Mouse (Mus musculus) macrophage (primary cell): ENCODE data around the gene Lrr1. TPM values are rescaled to one million over a fixed set of nuclear protein-coding genes. Genes with fewer than 3 reads are reported as not detected.

Experiments
- H3K27ac ChIP-seq: fragments of 350-480 bp; formaldehyde crosslinking; 2 replicates; pipeline ENCODE4 v1.9.0; 2021
- H3K36me3 ChIP-seq: fragments of 350-480 bp; formaldehyde crosslinking; 2 replicates; pipeline ENCODE4 v1.9.0; 2021; ENCODE audit errors: inconsistent target
- H3K4me3 ChIP-seq: fragments of 350-480 bp; formaldehyde crosslinking; 2 replicates; pipeline ENCODE4 v1.9.0; 2021; ENCODE audit errors: inconsistent target
- H3K79me2 ChIP-seq: fragments of 350-480 bp; formaldehyde crosslinking; 2 replicates; pipeline ENCODE4 v1.9.0; 2021; ENCODE audit errors: inconsistent target
- WGBS: methylation state at CpG from one replicate; pipeline ENCODE4 v1.1.7; 2026; ENCODE audit warnings: inconsistent platforms; ENCODE audit not compliant: missing documents; 5-methylcytosine and 5-hydroxymethylcytosine counted together
- polyA plus RNA-seq: library from polyadenylated mRNA; stranded (reverse); fragments of 250-400 nt; gene quantifications from 3 replicates; pipeline ENCODE4 v1.2.4, GENCODE M21; 2018; ENCODE audit warnings: inconsistent platforms

Gene Lrr1
- polyA plus RNA-seq, 1 experiment from 2014 or later = 0.95 TPM

- Histone ChIP-seq H3K36me3 (no peaks in the 10 kb centered on the region), H3K27ac (no peak overlapping the region), H3K4me3 (no peak overlapping the region), H3K79me2 (peaks cover 20% of the 10 kb centered on the region)
- WGBS = 80% methylated on average over 5 of the region's 12 CpGs
Measured at GRCm38 (mm10) chr12:69179371-69179770, 10.8 kb downstream of the Lrr1 start.

- Histone ChIP-seq H3K27ac (no peak overlapping the region), H3K36me3 (no peaks in the 10 kb centered on the region), H3K79me2 (peaks cover 42% of the 10 kb centered on the region), H3K4me3 (no peak overlapping the region)
- 90% methylated on average over 4 of the region's 4 CpGs for WGBS
Measured at GRCm38 (mm10) chr12:69181800-69182199, 13.2 kb downstream of the Lrr1 start.

GRCm38 (mm10) chr12:69183583-69184308 lies 15.1 kb downstream of the Lrr1 start, which contains the start of the genes Rpl36al and Mgat2:
Gene Rpl36al, minus strand, starts transcription at chr12:69184083.
Gene Mgat2, plus strand, starts transcription at chr12:69184157.
- Histone ChIP-seq H3K27ac (peak within 1 kb of the TSS; percentile 75), H3K36me3 (0 out of 2 replicates have a peak, but pooled peaks cover 6% of the 10 kb centered on the region), H3K4me3 (peak within 1 kb of the TSS; percentile 84), H3K79me2 (peaks cover 61% of the 10 kb centered on the region)
- WGBS = under 1% methylated on average over 78 of the region's 84 CpGs

GRCm38 (mm10) chr12:69184342-69185295 lies 16.0 kb downstream of the Lrr1 start:
- Histone ChIP-seq H3K27ac (peak overlapping the region; percentile 48), H3K36me3 (0 out of 2 replicates have a peak, but pooled peaks cover 8% of the 10 kb centered on the region)
- under 1% methylated on average over 85 of the region's 86 CpGs for WGBS

GRCm38 (mm10) chr12:69185371-69185770 lies 16.8 kb downstream of the Lrr1 start:
- Histone ChIP-seq H3K36me3 (0 out of 2 replicates have a peak, but pooled peaks cover 10% of the 10 kb centered on the region), H3K79me2 (peaks cover 68% of the 10 kb centered on the region), H3K27ac (peak overlapping the region; percentile 48), H3K4me3 (peak overlapping the region; percentile 67)
- WGBS = 67% methylated on average over 7 of the region's 7 CpGs

More at GRCm38 (mm10) chr12:69184342-69185295, 16.0 kb downstream of the Lrr1 start:
- Histone ChIP-seq H3K4me3 (peak overlapping the region; percentile 67), H3K79me2 (peaks cover 68% of the 10 kb centered on the region)

GRCm38 (mm10) chr12:69186811-69187471 lies 18.3 kb downstream of the Lrr1 start:
- Histone ChIP-seq H3K27ac (no peak overlapping the region), H3K4me3 (no peak overlapping the region), H3K36me3 (0 out of 2 replicates have a peak, but pooled peaks cover 10% of the 10 kb centered on the region), H3K79me2 (peaks cover 64% of the 10 kb centered on the region)
- 78% methylated on average over 5 of the region's 5 CpGs for WGBS

GRCm38 (mm10) chr12:69190074-69190473 lies 21.5 kb downstream of the Lrr1 start:
- Histone ChIP-seq H3K4me3 (no peak overlapping the region), H3K27ac (no peak overlapping the region), H3K36me3 (0 out of 2 replicates have a peak, but pooled peaks cover 10% of the 10 kb centered on the region), H3K79me2 (peaks cover 59% of the 10 kb centered on the region)
- 97% methylated on average over 7 of the region's 9 CpGs for WGBS

- WGBS = 93% methylated on average over 1 of the region's 1 CpGs
- no peak overlapping the region for H3K27ac ChIP-seq
- H3K36me3 ChIP-seq = 0 out of 2 replicates have a peak, but pooled peaks cover 10% of the 10 kb centered on the region
- H3K4me3 ChIP-seq = no peak overlapping the region
- peaks cover 59% of the 10 kb centered on the region for H3K79me2 ChIP-seq
Measured at GRCm38 (mm10) chr12:69190522-69190921, 21.9 kb downstream of the Lrr1 start.

- Histone ChIP-seq H3K27ac (no peak overlapping the region), H3K4me3 (no peak overlapping the region), H3K79me2 (peaks cover 59% of the 10 kb centered on the region), H3K36me3 (0 out of 2 replicates have a peak, but pooled peaks cover 10% of the 10 kb centered on the region)
- WGBS = 66% methylated on average over 5 of the region's 5 CpGs
Measured at GRCm38 (mm10) chr12:69191396-69191795, 22.8 kb downstream of the Lrr1 start.

- Histone ChIP-seq H3K36me3 (0 out of 2 replicates have a peak, but pooled peaks cover 10% of the 10 kb centered on the region), H3K27ac (no peak overlapping the region), H3K4me3 (no peak overlapping the region), H3K79me2 (peaks cover 50% of the 10 kb centered on the region)
- 100% methylated on average over 2 of the region's 2 CpGs for WGBS
Measured at GRCm38 (mm10) chr12:69192637-69193036, 24.0 kb downstream of the Lrr1 start.

GRCm38 (mm10) chr12:69196444-69197377 lies 28.1 kb downstream of the Lrr1 start, which contains the start of gene Gm49383:
Gene Gm49383, minus strand, starts transcription at chr12:69197104.
- H3K79me2 ChIP-seq = peaks cover 44% of the 10 kb centered on the region
- H3K4me3 ChIP-seq = peak within 1 kb of the TSS; percentile 85
- under 1% methylated on average over 75 of the region's 75 CpGs for WGBS
- peak within 1 kb of the TSS; percentile 43 for H3K27ac ChIP-seq
- H3K36me3 ChIP-seq = no peaks in the 10 kb centered on the region

- Histone ChIP-seq H3K79me2 (peaks cover 44% of the 10 kb centered on the region), H3K27ac (peak overlapping the region; percentile 12; the same call in 1 of the 2 replicates), H3K4me3 (peak overlapping the region; percentile 85), H3K36me3 (no peaks in the 10 kb centered on the region)
- WGBS = under 1% methylated on average over 89 of the region's 94 CpGs
Measured at GRCm38 (mm10) chr12:69197378-69198163, 29.0 kb downstream of the Lrr1 start.
